Mouse (Mus musculus) heart, embryonic 12.5 days (tissue): ENCODE results near the gene Egln3. TPM values are rescaled to one million over a fixed set of nuclear protein-coding genes. Genes with fewer than 3 reads are reported as not detected.

Experiments
- ATAC-seq: fragments of 200-750 bp; cut with Nextera tagmentation; 2 replicates; pipeline ENCODE4 v1.8.0; 2017; ENCODE audit warnings: moderate TSS enrichment, moderate library complexity; ENCODE audit not compliant: insufficient number of reproducible peaks, low FRiP score
- H3K27ac ChIP-seq: fragments of 300-500 bp; sonication (generic); 2 replicates; pipeline ENCODE4 v1.5.1; 2016; ENCODE audit warnings: mild to moderate bottlenecking, moderate library complexity; ENCODE audit not compliant: poor library complexity, severe bottlenecking
- H3K27me3 ChIP-seq: fragments of 300-500 bp; sonication (generic); replicated peaks from 2 replicates; pipeline ENCODE4 v1.6.1; 2016; ENCODE audit warnings: mild to moderate bottlenecking, moderate library complexity
- H3K36me3 ChIP-seq: fragments of 300-500 bp; sonication (generic); 2 replicates; pipeline ENCODE4 v1.6.1; 2016; ENCODE audit warnings: mild to moderate bottlenecking, moderate library complexity
- H3K4me1 ChIP-seq: fragments of 300-500 bp; sonication (generic); replicated peaks from 2 replicates; pipeline ENCODE4 v1.6.1; 2016; ENCODE audit warnings: mild to moderate bottlenecking
- H3K4me2 ChIP-seq: fragments of 300-500 bp; sonication (generic); 2 replicates; pipeline ENCODE4 v1.6.1; 2016; ENCODE audit warnings: mild to moderate bottlenecking, moderate library complexity
- H3K4me3 ChIP-seq: fragments of 300-500 bp; sonication (generic); 2 replicates; pipeline ENCODE4 v1.5.1; 2016; ENCODE audit warnings: mild to moderate bottlenecking
- H3K9ac ChIP-seq: fragments of 300-500 bp; sonication (generic); 2 replicates; pipeline ENCODE4 v1.6.1; 2016; ENCODE audit warnings: mild to moderate bottlenecking, moderate library complexity
- H3K9me3 ChIP-seq: fragments of 300-500 bp; sonication (generic); replicated peaks from 2 replicates; pipeline ENCODE4 v1.6.1; 2016; ENCODE audit warnings: mild to moderate bottlenecking, moderate library complexity
- WGBS: fragments of 180-500 bp; shearing (Covaris S2); methylation state at CpG from one replicate; pipeline ENCODE4 v1.1.7; 2016; 5-methylcytosine and 5-hydroxymethylcytosine counted together
- polyA plus RNA-seq: library from polyadenylated mRNA; unstranded; fragments of >200 nt; fragmentation: Nextera tagmentation; extraction: Ambion mirVana; gene quantifications from 2 replicates; pipeline ENCODE4 v1.2.1, GENCODE M21; 2016

Gene Egln3
- 7.4 and 7.5 TPM in 2 replicates for polyA plus RNA-seq

DNA sequence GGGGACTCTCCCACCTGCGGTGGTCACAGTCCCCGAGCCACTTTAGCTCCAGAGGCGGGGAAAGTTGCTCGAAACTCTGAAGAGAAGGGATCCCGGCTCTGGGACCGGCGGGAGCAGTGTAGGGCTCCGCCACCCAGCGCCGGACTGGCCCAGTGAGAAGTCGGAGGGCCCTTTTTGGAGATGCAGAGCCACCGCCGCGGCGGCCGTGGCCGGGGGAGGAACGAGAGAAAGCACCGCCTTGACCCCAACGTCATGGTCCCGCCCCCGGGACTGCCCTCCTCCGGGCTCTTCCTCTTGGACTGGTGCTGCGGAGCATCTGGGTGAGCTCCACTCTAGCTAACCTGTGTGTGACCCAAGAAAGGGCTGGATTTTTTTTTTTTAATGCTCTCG, at the start of gene Egln3:
Gene Egln3 (minus strand): TSS at position 205 of the 390 bp plus-strand sequence.
- H3K9me3 ChIP-seq = no peaks in the 10 kb centered on the region
- peaks cover 9% of the 10 kb centered on the region; the same call in 1 of the 2 replicates for H3K4me1 ChIP-seq
- H3K4me3 ChIP-seq = peak within 1 kb of the TSS; percentile 66
- no peaks in the 10 kb centered on the region for H3K36me3 ChIP-seq
- under 1% methylated on average over 25 of the region's 25 CpGs for WGBS
- no peaks in the 10 kb centered on the region for H3K27me3 ChIP-seq
- H3K9ac ChIP-seq = peak within 1 kb of the TSS; percentile 80
- H3K4me2 ChIP-seq = peak within 1 kb of the TSS; percentile 98
- H3K27ac ChIP-seq = 0 out of 2 replicates have a peak within 1 kb of the TSS, but pooled peaks have one; percentile 28
- peak; percentile 89 for ATAC-seq

DNA sequence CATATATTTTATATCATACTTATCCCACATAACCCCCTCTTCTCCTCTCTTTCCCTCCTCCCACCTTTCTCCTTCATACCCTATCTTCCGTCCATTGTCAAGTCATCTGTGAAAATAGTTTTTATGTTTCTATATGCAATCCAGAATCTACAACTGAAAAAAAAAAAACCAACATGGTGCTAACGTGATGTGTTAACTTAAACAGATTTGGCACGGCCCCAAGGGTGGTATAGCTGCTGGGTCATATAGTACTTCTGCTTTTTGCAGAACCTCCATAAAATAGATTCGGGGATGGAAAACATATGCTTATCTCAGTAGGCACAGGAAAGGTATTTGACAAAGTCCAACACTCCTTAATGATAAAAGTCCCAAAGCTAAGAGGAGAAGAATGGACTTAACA, 49.8 kb upstream of the Egln3 start:
- Histone ChIP-seq H3K9ac (no peak overlapping the region), H3K4me2 (no peak overlapping the region), H3K9me3 (no peaks in the 10 kb centered on the region; the same call in 1 of the 2 replicates), H3K4me3 (no peak overlapping the region), H3K36me3 (no peaks in the 10 kb centered on the region), H3K4me1 (no peaks in the 10 kb centered on the region), H3K27ac (no peak overlapping the region), H3K27me3 (no peaks in the 10 kb centered on the region)
- ATAC-seq = no peak
- 70% methylated on average over 4 of the region's 4 CpGs for WGBS

DNA sequence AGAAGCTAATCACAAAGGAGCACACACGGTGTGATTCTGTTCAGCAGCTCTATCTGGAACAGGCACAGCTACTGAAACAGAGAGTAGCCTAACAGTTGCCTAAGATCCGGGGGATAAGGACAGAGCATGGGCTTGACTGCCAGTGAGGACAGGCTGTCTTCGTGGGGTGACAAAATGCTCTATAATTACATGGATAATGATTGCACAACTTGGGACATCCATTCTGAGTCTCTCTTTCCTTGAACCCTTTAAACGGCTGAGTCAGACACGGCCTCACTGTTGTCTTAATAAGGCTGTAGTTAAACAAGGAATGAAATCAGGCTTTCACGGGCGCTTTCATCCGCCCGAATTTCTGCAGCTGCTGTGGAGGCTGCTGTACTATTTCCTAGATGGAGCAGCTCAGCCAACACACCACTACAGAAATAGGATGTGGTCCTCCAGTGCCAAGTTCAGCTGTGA, 48.3 kb upstream of the Egln3 start:
- no peak overlapping the region for H3K27ac ChIP-seq
- WGBS = 78% methylated on average over 9 of the region's 9 CpGs
- H3K4me3 ChIP-seq = no peak overlapping the region
- no peaks in the 10 kb centered on the region for H3K27me3 ChIP-seq
- H3K4me1 ChIP-seq = no peaks in the 10 kb centered on the region
- no peak overlapping the region for H3K9ac ChIP-seq
- no peaks in the 10 kb centered on the region for H3K36me3 ChIP-seq
- ATAC-seq = no peak
- H3K9me3 ChIP-seq = no peaks in the 10 kb centered on the region
- H3K4me2 ChIP-seq = no peak overlapping the region

DNA sequence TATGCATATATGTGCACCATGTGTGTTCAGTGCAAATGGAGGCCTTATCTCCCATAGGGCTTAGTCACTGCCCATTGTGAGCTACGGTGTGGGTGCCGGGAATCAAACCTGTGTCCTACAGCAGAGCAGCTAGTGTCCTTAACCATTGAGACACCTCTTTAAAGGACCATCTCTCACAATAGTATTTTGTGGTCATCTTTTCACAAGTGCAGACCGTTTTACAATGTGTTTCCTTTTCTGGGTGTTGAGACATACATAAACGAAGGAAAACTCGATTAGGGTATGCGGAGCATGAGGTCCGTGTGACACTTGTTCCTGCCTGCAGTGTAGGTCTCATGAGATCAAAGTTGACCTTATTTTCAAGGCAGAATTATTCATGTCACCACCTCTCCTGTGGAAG, 44.2 kb upstream of the Egln3 start:
- Histone ChIP-seq H3K4me1 (no peaks in the 10 kb centered on the region), H3K4me3 (no peak overlapping the region), H3K27ac (no peak overlapping the region), H3K36me3 (no peaks in the 10 kb centered on the region), H3K9me3 (no peaks in the 10 kb centered on the region), H3K9ac (no peak overlapping the region), H3K27me3 (no peaks in the 10 kb centered on the region), H3K4me2 (no peak overlapping the region)
- WGBS = 83% methylated on average over 7 of the region's 7 CpGs
- no peak for ATAC-seq

DNA sequence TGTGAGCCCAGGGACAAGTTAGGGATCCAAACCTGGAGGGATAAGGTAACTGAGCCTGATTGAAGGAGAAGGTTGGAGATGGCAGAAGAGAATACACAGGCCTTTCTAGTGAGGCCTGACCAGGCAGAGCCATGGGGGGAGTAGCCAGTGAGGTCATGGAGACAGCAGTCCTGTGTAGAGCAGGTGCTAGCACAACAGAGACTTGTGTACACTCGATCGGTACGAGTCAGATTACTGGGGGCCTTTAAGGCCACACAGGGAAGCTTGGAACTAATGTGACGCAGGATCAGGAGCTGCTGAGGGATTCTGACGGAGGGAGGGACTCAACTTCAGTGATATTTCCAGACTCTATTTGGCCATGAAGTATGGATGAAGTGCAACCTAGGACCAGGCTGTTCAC, 39.5 kb upstream of the Egln3 start:
- H3K36me3 ChIP-seq = no peaks in the 10 kb centered on the region
- H3K27ac ChIP-seq = no peak overlapping the region
- H3K4me1 ChIP-seq = peaks cover 7% of the 10 kb centered on the region; the same call in 1 of the 2 replicates
- WGBS = 80% methylated on average over 5 of the region's 5 CpGs
- no peak overlapping the region for H3K4me2 ChIP-seq
- ATAC-seq = no peak
- no peak overlapping the region for H3K9ac ChIP-seq
- no peaks in the 10 kb centered on the region for H3K27me3 ChIP-seq
- no peaks in the 10 kb centered on the region for H3K9me3 ChIP-seq
- H3K4me3 ChIP-seq = no peak overlapping the region

DNA sequence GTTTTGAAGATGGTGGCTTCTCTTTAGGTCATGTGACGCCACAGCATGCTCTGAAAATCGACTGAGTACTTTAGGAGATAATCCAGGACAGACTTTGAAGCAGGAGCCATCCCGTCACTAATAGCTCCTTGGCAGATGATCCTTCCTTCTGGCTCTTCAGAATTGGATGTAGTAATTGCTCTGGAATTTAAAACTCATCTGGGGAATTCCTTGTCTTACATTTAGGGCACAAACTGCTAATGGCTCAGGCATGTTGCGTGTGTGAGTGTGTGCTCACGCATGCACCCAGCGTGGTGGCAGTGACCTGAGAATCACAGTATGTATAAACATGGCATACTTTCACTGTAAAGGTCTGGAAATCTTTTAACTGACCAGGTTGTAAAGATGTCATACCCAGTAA, 38.3 kb upstream of the Egln3 start:
- Histone ChIP-seq H3K36me3 (no peaks in the 10 kb centered on the region), H3K27ac (no peak overlapping the region), H3K9me3 (no peaks in the 10 kb centered on the region), H3K9ac (no peak overlapping the region), H3K4me1 (peaks cover 7% of the 10 kb centered on the region; the same call in 1 of the 2 replicates), H3K4me3 (no peak overlapping the region), H3K4me2 (no peak overlapping the region), H3K27me3 (no peaks in the 10 kb centered on the region)
- 72% methylated on average over 6 of the region's 6 CpGs for WGBS
- no peak for ATAC-seq

DNA sequence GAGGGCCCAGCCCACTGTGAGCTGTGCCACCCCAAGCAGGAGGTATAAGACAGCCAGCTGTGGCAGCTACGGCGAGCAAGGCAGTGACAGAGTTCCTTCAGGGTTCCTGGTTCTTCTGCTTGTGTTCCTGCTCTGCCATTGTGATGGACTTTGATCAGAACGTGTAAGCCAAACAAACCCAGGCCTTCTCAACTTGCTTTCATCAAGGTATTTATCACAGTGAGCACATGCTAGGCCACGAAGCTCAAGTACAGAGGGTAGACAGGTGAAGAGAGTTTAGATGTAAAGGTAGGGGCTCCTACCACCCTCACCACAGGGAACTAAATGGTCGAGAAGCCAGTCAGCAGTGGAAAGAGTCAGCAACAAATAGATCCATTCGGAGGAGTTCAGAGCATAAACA, 30.1 kb upstream of the Egln3 start:
- no peaks in the 10 kb centered on the region for H3K27me3 ChIP-seq
- H3K27ac ChIP-seq = no peak overlapping the region
- no peak overlapping the region for H3K4me3 ChIP-seq
- WGBS = 78% methylated on average over 6 of the region's 6 CpGs
- no peak overlapping the region for H3K9ac ChIP-seq
- ATAC-seq = no peak
- no peaks in the 10 kb centered on the region for H3K9me3 ChIP-seq
- H3K36me3 ChIP-seq = no peaks in the 10 kb centered on the region
- H3K4me2 ChIP-seq = no peak overlapping the region
- 0 out of 2 replicates have a peak, but pooled peaks cover 2% of the 10 kb centered on the region for H3K4me1 ChIP-seq

DNA sequence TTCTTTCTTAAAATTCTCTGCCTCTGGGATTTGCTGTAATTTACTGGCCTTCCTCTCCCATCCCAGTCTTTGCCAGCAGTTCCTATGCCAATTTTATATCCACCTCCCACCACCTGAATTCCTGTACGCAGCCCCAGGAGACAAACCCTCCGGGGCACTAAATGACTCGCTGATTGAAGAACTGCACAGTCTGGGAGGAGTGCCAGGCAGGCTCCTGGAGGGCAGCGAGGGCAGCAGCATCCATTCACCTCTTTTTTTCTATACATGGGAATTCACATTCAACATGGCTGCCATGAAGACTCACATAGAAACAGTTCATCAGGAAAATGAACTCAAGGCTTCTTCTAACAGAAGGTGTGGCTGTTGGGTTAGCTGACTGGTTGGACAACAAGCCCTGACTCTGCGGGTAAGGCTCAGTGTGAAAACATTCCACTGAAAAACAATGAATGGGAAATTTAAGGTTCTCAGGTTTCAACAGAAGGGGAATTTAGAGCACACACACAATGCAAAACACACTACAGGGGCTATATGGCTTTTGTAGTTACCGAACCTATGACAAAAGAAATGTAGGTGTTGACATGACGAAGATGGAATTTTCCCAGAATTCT, 29.4 kb upstream of the Egln3 start:
- H3K36me3 ChIP-seq = no peaks in the 10 kb centered on the region
- H3K4me2 ChIP-seq = no peak overlapping the region
- no peak overlapping the region for H3K9ac ChIP-seq
- no peaks in the 10 kb centered on the region for H3K27me3 ChIP-seq
- H3K4me1 ChIP-seq = 0 out of 2 replicates have a peak, but pooled peaks cover 2% of the 10 kb centered on the region
- 66% methylated on average over 7 of the region's 7 CpGs for WGBS
- ATAC-seq = no peak
- no peak overlapping the region for H3K27ac ChIP-seq
- H3K4me3 ChIP-seq = no peak overlapping the region
- H3K9me3 ChIP-seq = no peaks in the 10 kb centered on the region

DNA sequence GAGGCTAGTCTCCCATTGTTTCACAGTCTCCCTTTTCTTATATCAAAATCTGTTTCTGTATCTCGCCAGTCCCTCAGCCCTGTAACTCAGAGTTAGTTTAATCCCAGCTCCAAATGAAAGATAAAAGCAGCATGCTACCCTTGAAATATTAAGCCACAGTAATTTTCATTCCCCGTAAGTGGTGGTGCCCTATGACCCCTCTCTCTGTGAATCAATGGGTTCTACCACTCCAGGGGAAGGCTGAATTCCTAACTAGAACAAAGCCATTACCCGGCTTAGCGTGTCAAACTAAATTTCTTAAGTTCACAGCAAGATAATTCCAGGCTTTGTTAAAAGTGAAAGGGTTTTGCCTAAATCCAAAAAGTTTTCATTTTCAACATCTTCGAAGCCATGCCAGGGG, 28.8 kb upstream of the Egln3 start:
- WGBS = 81% methylated on average over 5 of the region's 5 CpGs
- Histone ChIP-seq H3K27ac (no peak overlapping the region), H3K4me3 (no peak overlapping the region), H3K4me1 (0 out of 2 replicates have a peak, but pooled peaks cover 2% of the 10 kb centered on the region), H3K4me2 (no peak overlapping the region), H3K9me3 (no peaks in the 10 kb centered on the region), H3K27me3 (no peaks in the 10 kb centered on the region), H3K36me3 (no peaks in the 10 kb centered on the region), H3K9ac (no peak overlapping the region)
- no peak for ATAC-seq

DNA sequence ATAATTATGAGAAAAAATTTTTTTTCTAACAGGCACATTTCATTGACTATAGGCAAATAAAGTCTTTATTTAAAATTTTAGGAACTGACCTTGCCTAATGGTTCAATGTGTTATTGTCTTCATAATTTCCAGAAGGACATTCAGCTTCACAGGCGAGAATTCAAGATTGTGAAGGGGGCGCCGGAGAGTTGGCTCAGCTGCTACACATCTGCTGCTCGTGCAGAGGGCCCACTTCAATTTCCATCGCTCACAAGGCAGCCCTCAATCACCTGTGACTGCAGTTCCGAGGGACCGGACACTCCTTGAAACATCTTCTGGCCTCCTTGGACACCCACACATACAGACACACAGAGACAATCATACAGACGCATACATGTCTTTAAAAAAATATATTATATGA, 23.9 kb upstream of the Egln3 start:
- ATAC-seq = no peak
- Histone ChIP-seq H3K4me2 (no peak overlapping the region), H3K4me3 (no peak overlapping the region), H3K4me1 (0 out of 2 replicates have a peak, but pooled peaks cover 2% of the 10 kb centered on the region), H3K36me3 (no peaks in the 10 kb centered on the region), H3K27ac (no peak overlapping the region), H3K9me3 (no peaks in the 10 kb centered on the region), H3K27me3 (no peaks in the 10 kb centered on the region), H3K9ac (no peak overlapping the region)
- 77% methylated on average over 8 of the region's 8 CpGs for WGBS

DNA sequence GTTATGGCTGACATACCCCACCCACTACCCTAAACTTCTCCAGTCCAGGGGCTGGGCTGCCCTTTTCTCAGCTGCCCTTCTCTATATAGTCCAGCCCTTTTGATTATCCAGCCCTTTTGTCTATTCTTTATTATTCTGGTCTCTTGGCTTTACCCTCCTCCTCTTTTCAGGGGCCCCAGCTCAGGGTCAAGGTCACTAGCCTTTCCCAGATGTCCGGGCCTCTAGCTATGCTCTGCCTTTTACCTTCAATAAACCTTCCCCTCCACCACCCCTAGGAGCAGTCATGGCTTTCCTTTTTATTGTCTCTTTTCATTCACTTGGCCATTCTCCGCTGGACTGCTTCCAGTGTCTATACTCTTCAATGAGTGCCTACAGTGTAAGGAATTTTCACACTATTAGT, 22.7 kb upstream of the Egln3 start:
- Histone ChIP-seq H3K9me3 (no peaks in the 10 kb centered on the region), H3K36me3 (no peaks in the 10 kb centered on the region), H3K4me2 (no peak overlapping the region), H3K9ac (no peak overlapping the region), H3K27me3 (no peaks in the 10 kb centered on the region), H3K4me3 (no peak overlapping the region), H3K4me1 (0 out of 2 replicates have a peak, but pooled peaks cover 2% of the 10 kb centered on the region), H3K27ac (no peak overlapping the region)
- ATAC-seq = no peak
- 77% methylated on average over 2 of the region's 2 CpGs for WGBS

DNA sequence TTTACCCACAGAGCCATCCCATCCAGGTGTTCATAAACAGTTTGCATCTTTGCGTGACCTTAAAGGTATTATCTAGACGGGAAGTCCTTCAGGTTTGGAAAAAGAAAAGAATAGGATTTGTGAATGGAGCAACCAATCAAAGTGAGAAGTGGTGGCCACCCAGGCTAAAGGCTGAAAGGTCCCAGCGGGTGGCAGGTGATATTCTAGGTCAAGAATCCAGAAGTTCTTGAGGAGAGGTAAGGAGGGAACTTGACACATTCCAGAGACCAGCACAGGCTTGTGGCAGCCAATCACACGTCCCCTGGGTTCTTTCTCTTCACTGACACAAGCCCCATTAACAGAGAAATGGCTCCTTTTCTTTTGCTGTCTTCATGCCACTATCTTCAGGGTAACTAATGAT, 21.9 kb upstream of the Egln3 start:
- no peak for ATAC-seq
- WGBS = 70% methylated on average over 4 of the region's 4 CpGs
- Histone ChIP-seq H3K4me3 (no peak overlapping the region), H3K36me3 (no peaks in the 10 kb centered on the region), H3K9me3 (no peaks in the 10 kb centered on the region), H3K27ac (no peak overlapping the region), H3K4me2 (no peak overlapping the region), H3K4me1 (0 out of 2 replicates have a peak, but pooled peaks cover under 1% of the 10 kb centered on the region), H3K27me3 (no peaks in the 10 kb centered on the region), H3K9ac (no peak overlapping the region)
